Mouse (Mus musculus): ENCODE results near the gene Pax4. TPM values are rescaled to one million over a fixed set of nuclear protein-coding genes. Genes with fewer than 3 reads are reported as not detected.

Pax4 gene
- polyA plus RNA-seq (2017; shearing (Covaris generic)) = not detected

DNA sequence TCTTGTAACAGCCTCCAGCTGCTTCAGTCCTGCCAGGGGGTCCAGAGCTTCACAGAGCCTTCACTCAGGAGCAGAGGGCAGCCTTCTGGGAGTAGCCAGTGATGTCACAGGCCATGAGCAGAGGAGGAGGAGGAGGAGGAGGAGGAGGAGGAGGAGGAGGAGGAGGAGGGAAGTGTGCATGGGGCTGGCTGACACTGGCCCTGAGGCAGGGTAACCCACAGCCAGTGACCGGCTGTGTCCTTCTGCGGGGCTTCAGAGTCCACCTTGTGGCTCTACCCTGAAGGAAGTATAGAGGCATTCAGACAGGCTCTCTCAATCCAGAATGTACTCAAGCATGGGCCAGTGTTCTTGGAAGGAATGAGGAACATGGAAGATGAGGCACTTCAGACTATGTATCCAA lies at the start of gene Pax4:
Gene Pax4, minus strand, starts transcription at position 101 of the 400 bp plus-strand sequence.
- ATAC-seq = no peak

- no peak for ATAC-seq
Measured at GRCm38 (mm10) chr6:28497837-28498236, 48.7 kb upstream of the Pax4 start.

GRCm38 (mm10) chr6:28491198-28491597 lies 42.0 kb upstream of the Pax4 start:
- no peak for ATAC-seq

- ATAC-seq = no peak
Measured at GRCm38 (mm10) chr6:28490612-28491011, 41.5 kb upstream of the Pax4 start.

- no peak for ATAC-seq
Measured at GRCm38 (mm10) chr6:28488204-28488851, 39.2 kb upstream of the Pax4 start.

DNA sequence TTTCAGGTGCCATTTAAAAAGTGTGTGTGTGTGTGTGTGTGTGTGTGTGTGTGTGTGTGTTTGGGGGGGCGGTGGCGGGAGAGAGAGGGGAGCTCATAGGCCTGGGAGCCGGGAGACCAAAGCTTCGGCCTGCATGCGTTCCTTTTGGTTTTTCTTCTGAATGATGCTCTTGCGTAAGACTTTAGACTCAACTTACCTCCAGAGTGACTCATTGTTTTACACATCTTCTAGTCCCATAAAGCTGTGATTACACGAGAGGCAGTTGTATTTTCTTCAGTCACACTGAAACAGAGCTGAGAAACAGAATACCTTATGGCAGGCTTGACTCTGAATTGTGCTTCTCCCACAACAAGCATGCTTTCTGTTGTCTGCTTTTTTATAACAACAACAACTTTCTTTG lies 37.8 kb upstream of the Pax4 start:
- ATAC-seq = peak; percentile 26

GRCm38 (mm10) chr6:28486471-28486870 lies 37.3 kb upstream of the Pax4 start:
- ATAC-seq = peak; percentile 28

- ATAC-seq = no peak
Measured at GRCm38 (mm10) chr6:28486008-28486407, 36.9 kb upstream of the Pax4 start.

DNA sequence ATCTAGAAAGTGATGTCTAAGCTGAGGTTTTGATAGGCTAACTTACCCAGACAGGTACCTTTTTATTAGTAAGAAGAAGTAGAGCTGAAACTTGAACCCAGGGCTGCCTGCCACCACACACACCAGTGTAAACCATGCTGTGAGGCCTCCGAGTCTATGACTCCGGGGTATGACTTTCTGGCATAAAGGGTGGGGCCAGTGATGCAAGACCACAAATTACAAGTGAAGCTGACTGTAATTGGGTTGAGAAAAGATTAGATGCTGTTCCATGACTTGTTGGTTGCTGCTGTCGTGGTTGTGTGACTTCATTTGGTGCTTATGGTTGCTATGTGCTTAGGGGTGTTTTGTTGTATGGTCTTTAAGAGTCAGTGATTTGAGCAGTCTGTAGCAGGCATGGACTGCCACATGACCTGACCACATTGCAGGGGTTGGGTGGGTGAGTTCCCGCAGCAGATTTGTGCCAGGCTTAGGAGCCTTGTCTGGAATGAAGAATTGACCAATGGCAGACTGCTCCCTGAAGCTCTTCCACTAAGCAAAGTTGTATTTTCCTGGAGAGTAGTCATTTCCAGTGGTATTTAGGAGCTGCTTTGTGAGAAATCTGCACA lies 33.7 kb upstream of the Pax4 start:
- ATAC-seq = no peak

- no peak for ATAC-seq
Measured at GRCm38 (mm10) chr6:28480752-28481492, 31.8 kb upstream of the Pax4 start.

DNA sequence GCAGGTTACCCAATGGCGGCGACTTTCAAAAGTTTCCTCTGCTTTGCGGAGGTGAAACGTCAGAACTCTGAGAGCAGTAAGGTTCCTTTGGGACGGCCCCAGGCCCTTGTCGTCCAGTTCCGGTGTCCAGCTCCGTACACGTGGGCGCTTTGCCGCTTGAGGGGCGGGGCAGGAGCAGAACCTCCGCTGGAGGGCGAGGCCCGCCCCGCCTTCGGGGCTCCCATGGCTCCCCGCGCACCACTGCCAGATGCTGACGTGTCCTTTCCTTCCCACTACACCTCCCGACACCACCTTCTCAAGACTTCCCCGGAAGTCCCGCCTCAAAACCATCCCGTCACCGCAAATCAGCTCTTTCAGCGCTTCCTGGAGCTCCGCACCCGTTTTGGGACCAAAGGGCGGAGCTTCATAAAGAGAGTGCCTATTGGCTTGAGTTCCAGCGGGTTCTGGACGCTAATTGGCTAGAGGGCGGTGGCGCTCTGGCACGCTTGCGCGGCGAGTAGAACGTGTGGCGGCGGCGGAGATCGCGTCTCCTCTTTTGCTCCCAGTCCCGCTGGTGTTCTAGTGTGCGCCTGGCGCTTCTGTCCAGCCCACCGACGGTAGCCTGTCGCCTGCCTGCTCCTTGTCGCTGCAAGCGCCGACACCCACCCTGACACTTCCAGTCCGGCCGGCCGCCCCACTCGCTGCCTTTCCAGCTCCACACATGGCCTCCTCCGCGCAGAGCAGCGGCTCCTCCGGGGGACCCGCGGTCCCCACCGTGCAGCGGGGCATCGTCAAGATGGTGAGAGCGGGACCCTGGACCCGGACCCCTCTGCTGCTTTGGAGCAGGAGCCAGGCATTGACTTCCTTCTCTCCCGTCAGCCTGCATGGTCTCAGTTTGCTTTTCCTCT lies 31.0 kb upstream of the Pax4 start:
- peak; percentile 94 for ATAC-seq

- ATAC-seq = no peak
Measured at GRCm38 (mm10) chr6:28474839-28475238, 25.7 kb upstream of the Pax4 start, which contains the start of gene Snd1. TSS of gene Snd1 (plus strand) at chr6:28475139.

GRCm38 (mm10) chr6:28474211-28474610 lies 25.1 kb upstream of the Pax4 start:
- ATAC-seq = no peak

- no peak for ATAC-seq
Measured at GRCm38 (mm10) chr6:28471284-28472035, 22.3 kb upstream of the Pax4 start.

DNA sequence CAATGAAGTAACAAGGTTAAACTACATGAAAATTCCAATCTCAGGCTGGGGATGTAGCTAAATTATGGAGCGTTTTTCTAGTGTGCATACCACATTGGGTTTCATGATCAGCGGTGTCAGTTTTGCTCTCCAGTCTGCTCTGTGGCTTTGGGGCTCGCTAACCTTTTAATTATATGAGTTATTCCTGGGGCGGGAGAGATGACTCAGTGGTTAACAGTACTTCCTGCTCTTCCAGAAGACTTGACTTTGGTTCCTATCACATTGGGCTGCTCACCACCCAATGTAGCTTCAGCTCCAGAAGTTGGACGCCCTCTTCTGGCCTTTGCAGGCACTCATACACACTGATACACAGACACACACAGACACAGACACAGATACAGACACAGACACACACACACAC lies 21.5 kb upstream of the Pax4 start:
- no peak for ATAC-seq

- no peak for ATAC-seq
Measured at GRCm38 (mm10) chr6:28470017-28470602, 21.0 kb upstream of the Pax4 start.

DNA sequence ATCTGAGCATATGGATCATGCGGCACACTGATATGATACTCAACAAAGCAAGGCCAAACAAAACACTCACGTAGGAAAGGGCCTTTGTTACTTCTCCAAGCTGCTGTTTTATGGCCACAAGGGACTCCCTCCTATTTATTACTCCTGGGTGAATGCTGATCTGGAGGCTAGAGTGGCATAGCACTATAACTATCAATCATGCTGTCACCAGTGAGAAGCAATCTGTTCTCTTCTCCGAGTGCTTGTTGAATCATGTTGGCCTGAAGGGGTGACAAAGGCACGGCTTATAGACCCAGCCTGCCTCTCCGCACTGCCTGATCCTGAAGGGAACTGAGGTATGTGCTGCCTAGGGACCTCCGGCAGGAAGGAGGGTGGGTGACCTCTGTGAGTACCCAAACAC lies 15.5 kb upstream of the Pax4 start:
- ATAC-seq = no peak

DNA sequence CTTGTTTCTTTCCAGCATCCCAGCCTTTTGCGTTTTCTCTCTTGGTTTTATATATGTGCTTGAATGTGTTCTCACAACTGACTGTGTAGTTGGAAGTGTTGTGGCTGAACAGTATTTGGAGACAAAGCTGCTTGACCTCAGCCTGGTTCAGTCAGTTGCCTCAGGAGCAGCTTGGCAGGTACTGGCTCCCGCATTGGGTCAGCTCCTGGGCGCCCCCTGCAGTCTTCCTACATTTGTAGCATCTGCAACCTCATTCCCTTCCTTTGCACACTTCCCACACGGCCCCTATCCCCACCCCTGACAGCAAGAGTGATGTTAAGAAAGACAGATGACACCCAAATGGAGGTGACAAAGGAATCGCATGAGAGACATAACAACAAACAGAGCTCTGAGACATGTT lies 11.4 kb upstream of the Pax4 start:
- ATAC-seq = no peak

DNA sequence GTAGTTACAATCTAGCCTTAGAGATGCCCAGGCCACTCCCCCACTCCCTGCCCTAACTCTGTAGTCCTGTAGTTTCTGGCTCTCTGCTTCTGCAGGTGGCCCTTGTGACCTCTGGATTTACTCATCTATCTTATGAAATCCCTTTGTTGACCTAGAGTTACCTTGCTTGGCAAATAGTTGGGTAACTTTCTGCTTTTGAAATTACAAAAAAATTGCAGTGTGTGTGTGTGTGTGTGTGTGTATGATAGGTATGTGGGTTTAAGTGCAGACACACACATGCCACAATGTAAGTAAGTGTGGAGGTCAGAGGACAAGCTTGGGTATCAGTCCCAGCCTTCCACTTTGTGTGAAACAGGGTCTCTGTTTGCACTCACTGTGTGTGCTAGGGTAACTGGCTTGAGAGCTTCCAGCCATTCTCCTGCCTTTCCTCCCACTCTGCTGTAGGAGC lies 10.1 kb upstream of the Pax4 start:
- no peak for ATAC-seq

DNA sequence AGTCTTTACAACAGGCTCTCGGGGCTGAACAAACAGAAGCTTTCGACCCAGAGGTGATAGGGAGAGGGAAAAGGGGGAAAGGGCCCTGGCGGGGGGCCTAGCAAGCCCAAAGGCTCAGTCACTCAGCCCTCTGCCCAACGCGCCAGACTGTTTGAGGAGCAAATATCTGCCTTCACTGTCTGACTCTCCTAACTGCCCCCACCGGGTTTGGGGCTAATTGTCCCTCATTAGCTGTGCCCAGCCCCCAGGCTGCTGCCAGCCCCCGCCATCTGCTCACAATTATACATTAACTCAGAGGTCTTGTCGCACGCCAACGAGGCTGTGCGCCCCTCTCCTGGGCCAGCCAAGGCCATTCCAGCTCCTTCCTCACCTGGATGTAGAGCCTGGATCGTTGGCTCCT lies 1.8 kb upstream of the Pax4 start:
- ATAC-seq = no peak

DNA sequence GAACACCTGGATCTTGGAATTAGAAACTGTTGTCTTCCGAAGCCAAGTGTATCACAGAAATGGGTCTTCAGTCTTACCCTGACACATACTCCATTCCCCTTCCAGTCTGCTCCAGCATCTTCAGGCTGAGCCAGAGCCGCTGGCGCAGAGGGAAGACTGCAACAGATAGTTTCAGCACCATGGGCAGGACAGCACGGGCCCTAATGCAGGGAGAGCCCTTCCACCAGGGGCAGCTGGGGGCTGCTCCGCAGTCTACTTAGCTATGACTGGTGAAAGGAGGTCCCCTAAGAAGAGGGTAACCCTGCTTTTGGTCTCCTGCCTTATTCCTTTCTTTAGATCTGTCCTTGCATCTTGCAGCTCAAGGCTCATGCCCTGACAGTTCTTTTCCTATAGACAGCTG lies 1.3 kb upstream of the Pax4 start:
- no peak for ATAC-seq

- ATAC-seq = no peak
Measured at GRCm38 (mm10) chr6:28447937-28448336, 1.2 kb downstream of the Pax4 start.
